Mouse (Mus musculus): ENCODE results near the gene Ppm1b.

GRCm38 (mm10) chr17:85045160-85045559 lies 88.6 kb downstream of the Ppm1b start:
- TF ChIP-seq CTCF (IDR thresholded peaks at IDR 0.05; ENCODE audit: low read depth) (peak; percentile 27; the same call in 1 of the 2 replicates), EP300 (optimal IDR thresholded peaks at IDR 0.05) (no peak)
